Mouse (Mus musculus): ENCODE data around the gene Ephb2.

GRCm38 (mm10) chr4:136834439-136834814 is 1.4 kb downstream of the Ephb2 start:
- TF ChIP-seq GATA1 (IDR thresholded peaks at IDR 0.05; ENCODE audit: low read length) (no peak), TAL1 (IDR thresholded peaks at IDR 0.05; ENCODE audit: low read length) (no peak)
